Mouse (Mus musculus) gastrocnemius, postnatal 10 days (tissue): Measurements from ENCODE around the gene Mov10. TPM values are rescaled to one million over a fixed set of nuclear protein-coding genes. Genes with fewer than 3 reads are reported as not detected.

Experiments used
- DNase-seq: peaks from one replicate; pipeline ENCODE4 v3.0.0; 2021; ENCODE audit warnings: mixed read lengths
- total RNA-seq, 2 experiments: library from RNA; stranded (reverse); gene quantifications; 2 replicates each; pipeline ENCODE4 v1.2.3; 2021

Mov10 gene
- total RNA-seq, 2 experiments from 2014 or later, result 5.5 to 8.7 TPM

DNA sequence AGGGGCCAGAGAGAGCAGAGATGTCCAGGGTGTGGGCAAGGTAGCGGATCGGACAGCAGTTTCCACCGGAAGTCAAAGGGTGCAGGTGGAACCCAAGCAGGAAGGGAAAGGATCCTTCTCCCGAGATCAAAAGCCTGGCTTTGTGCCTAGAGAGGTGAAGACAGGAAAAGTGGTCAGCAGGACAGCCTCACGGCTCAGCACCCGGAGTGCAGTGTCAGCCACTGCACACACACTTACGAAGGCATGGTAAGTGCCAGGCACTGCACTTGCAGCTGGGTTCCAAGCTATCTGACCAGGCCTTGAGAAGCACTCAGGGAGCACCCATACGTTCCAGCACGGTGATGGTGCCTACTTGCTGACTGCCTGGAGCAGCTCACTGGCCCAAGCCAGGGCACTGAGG is 12.8 kb downstream of the Mov10 start:
- DNase-seq, result no peak

DNA sequence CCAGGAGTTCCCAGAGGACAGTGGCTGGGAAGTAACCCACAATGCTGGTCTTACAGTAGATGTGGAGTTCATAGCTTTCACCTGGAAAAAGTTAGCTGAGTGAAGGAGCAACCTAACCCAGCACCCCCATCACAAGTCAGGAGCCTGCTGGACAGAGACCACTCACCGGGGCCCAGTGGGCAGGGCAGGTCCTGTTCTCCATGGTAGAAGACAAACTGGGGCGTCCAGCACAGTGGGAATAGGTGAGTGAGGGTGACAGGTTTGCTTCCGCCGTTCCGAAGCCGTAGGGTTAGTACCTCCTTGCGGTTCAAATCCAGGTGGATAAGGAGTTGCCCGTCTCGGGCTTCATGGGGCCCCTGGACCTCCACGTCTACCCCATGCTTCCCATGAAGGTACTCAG is 14.1 kb downstream of the Mov10 start:
- DNase-seq, result no peak

- DNase-seq, result no peak
Observed at GRCm38 (mm10) chr3:104801481-104801880, 16.9 kb downstream of the Mov10 start.

DNA sequence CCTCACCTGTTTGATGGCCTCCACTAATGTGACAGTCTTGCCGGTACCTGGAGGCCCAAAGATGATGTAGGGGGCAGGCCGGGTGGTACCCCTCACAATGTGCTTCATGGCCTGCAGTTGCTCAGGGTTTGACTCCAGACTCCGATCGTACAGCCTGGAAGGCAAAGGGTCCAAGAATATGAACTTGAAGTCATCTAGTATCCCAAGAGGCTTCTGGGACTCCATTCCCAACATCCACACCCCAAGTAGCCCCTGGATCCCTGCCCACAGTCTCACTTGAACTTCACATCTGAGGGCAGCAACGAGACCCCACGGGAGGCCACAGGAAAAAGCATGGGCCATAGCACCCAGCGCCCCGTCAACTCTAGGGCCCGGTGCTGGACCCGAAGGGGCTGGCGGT is 17.7 kb downstream of the Mov10 start:
- DNase-seq, result no peak

DNA sequence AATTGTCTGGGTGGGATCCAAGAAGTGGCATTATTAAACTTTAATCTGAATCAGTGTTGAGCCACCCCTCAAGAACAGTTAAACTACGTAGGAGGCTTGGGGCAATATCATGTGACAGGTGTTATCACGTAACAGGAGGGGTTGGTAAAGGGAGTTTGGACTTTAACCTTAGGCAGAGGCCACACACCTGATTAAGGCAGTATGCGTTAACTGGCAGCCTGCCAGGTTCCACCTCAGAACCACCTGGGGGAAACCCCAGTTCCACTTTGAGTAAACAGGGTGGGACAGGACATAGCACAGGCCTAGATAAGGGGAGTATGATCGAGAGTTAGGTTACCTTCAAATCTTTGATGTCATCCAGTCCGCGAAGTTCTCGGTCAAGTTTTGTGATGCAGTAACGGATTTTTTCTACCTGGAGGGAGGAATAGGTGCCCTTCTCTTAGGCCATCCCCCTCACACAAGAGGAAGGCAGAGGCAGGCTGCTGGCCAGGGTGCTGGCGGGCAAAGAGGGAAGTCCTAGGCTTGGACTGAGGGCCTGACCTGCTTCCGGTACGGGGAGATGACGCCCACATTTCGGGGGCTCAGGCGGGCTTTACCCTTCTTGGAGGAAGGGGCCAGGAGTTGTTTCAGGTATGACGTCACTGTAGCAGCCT is 21.8 kb downstream of the Mov10 start:
- DNase-seq, result no peak

DNA sequence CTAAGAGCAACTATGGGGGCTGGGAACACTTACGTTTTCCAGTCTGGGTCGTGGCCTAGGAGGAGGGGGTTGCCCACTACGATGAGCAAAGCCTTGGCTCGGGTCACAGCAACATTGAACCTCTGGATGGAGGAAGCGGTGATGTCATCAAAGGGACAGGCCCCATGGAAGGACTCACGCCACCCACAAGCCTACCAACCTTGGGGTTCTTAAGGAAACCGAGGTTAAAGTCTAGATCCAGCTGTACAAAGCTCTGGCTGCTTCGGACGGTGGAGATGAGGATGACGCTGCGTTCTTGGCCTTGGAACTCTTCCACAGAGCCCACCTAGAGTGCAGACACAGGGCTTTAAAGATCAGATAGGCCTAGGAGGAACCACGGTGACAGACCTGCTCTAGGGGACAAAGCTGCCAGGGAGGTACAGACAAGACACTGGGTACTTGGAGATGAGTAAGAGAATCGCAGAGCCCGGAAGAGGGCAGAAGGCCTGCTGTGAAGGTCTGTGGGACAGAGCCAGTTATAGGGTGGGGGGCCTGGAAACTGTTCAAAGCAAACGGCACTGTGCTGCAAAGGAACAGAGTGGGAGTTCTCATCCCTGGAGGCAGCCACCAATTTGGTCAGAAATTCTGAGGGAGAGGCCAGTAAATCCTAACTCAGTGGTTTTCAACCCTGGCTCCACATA is 22.6 kb downstream of the Mov10 start:
- no peak for DNase-seq

- DNase-seq, result no peak
Observed at GRCm38 (mm10) chr3:104794953-104795470, 23.4 kb downstream of the Mov10 start.

GRCm38 (mm10) chr3:104793871-104794828 is 24.2 kb downstream of the Mov10 start:
- peak; percentile 92 for DNase-seq

GRCm38 (mm10) chr3:104792360-104793270 is 25.7 kb downstream of the Mov10 start:
- no peak for DNase-seq

GRCm38 (mm10) chr3:104791671-104792070 is 26.7 kb downstream of the Mov10 start:
- DNase-seq, result no peak

- DNase-seq, result no peak
Observed at GRCm38 (mm10) chr3:104791017-104791416, 27.3 kb downstream of the Mov10 start.

- no peak for DNase-seq
Observed at GRCm38 (mm10) chr3:104790401-104790937, 27.9 kb downstream of the Mov10 start.

- no peak for DNase-seq
Observed at GRCm38 (mm10) chr3:104789822-104790221, 28.5 kb downstream of the Mov10 start.

DNA sequence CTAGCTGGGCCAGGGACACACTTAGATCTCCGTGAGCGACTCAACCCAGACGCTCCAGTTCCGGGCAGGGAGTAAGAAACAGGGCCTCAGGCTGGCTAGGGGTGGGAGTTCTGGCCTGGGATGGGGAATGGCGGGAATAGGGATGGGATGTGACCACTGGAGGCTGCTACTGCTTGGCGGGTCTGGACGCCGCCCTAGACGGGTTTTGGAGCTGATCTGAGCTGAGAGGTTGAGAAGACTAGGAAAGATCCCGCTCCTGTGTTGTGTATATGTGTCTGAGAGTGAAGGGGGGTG is 29.1 kb downstream of the Mov10 start:
- no peak for DNase-seq

GRCm38 (mm10) chr3:104788561-104789311 is 29.6 kb downstream of the Mov10 start:
- DNase-seq, result peak; percentile 88

GRCm38 (mm10) chr3:104788075-104788474 is 30.3 kb downstream of the Mov10 start, which contains the start of gene Rhoc:
Gene Rhoc (plus strand): TSS chr3:104788375.
- DNase-seq, result no peak

GRCm38 (mm10) chr3:104785284-104785683 is 33.1 kb downstream of the Mov10 start:
- DNase-seq, result no peak

DNA sequence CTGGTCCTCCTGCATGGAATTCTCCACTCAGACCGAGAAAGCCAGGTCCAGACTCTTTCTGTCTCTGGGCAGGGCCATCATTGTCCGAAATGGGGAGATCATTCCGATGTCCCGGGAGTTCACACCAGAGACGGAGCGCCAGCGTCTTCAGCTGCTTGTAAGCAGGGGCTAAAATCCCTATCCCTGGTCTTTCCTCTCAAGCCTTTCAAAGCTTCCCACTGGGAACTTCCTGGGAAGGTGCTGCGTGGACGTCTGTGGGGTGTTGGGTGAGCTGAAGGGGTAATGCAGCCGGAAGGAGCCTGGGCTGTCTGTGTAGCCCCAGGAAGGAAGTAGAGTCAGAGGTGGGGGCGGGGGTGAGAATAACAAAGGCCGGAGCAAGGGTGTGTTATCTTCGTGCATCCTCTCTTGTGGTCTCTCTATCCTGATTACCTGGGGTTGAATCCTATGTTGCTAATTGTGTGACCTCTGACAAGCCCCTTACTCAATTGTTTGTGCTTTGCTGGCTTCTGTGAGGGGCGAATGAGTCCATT is 34.3 kb downstream of the Mov10 start:
- DNase-seq, result no peak

GRCm38 (mm10) chr3:104782061-104782681 is 36.2 kb downstream of the Mov10 start:
- peak; percentile 77 for DNase-seq

GRCm38 (mm10) chr3:104781471-104781903 is 36.9 kb downstream of the Mov10 start, which contains the start of gene Fam19a3:
Gene Fam19a3 (minus strand): TSS chr3:104781840.
- DNase-seq, result peak; percentile 65
